Mouse (Mus musculus) right cerebral cortex, adult 18-20 months (tissue): ENCODE measurements around the gene Clk2.
"Not testable (repeated sequence)": the region's sequence is repeated elsewhere in the genome, so short reads cannot be mapped to it uniquely, and the experiment has no call there.

ENCODE experiments used
- DNase-seq: peaks from one replicate; pipeline ENCODE4 v3.0.0; 2022; ENCODE audit warnings: mixed read lengths

Clk2 gene

DNA sequence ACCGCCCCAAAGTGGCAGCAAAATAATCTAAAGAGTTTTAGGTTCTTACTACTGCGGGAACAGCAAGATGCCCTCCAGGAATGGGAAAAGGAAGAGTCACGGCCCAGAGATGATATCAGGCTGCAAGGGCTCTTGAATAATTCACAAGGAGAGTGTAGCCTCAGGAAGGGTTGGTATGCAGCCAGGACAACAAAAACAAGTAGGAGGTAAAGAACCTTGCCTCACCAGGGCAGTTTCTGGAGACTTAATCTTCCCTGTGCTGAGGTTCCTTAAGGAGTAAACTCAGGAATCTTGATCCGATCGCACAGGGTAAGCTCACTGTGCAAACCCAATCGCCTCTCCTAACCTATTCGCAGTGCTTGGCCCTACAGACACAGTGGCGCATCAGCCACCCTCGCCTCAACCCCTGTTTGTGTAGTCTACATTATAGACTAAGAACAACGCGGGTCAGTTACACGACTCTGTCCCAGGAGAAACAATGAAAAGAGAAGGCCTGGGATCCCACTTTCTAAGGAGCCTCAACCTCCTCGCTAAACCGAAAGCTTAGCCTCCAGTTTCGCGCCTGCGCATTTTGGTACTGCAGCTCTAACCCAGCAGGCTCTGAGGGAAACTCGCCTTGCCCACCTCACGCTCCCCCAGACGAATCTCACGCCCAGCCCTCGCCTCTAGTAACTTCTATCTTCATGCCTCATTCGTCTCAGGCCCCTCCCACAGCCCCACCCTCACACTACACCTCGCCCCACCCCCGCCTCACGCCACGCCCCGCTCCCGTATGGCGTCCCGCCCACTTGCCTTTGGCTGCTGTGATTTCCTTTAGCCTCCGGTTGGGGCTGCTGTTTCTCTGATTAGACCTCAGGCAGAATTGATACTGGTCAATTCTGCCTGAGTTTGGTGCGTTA, 31.6 kb downstream of the Clk2 start:
- peak; percentile 91 for DNase-seq

- DNase-seq: no peak
Observed at GRCm38 (mm10) chr3:89199839-89200238, 35.2 kb downstream of the Clk2 start.

DNA sequence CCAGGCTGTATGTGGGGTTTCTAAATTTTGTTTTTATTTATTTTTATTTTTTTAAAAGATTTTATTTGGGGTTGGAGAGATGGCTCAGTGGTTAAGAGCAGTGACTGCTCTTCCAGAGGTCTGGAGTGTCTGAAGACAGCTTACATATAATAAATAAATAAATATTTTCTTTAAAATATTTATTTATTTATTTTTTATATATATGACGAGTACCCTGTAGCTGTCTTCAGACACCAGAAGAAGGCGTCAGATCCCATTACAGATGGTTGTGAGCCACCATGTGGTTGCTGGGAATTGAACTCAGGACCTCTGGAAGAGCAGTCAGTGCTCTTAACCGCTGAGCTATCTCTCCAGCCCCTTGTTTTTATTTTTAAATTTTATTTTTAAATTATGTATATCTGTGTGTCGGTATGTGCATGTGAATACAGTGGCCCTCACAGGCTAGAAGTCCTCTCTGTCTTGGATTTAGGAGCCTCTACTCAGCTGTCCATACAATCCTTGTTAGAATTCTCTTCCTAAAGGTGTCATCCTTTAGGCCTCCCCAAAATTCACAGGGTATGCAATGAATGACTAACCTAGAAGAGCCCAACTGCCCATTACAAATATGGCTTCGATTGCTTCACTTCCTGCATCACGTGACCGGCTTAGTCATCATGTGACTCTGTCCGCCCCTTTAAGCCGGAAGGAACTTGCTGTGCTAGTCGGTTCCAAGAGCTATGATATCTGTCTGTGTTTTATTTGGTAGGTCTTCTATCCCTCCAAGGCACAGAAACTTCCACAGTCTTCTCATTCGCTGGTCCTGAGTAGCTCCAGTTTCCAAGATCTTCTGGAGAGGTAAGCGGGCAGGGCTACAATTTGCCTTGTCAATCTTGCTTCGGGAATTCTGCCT, 37.9 kb downstream of the Clk2 start, which contains the start of gene Gba:
TSS of gene Gba (plus strand) at position 676 of the 889 bp plus-strand sequence.
- DNase-seq: peak; percentile 89

- no peak for DNase-seq
Observed at GRCm38 (mm10) chr3:89203142-89203514, 38.5 kb downstream of the Clk2 start.

- DNase-seq: no peak
Observed at GRCm38 (mm10) chr3:89206079-89206478, 41.5 kb downstream of the Clk2 start.

DNA sequence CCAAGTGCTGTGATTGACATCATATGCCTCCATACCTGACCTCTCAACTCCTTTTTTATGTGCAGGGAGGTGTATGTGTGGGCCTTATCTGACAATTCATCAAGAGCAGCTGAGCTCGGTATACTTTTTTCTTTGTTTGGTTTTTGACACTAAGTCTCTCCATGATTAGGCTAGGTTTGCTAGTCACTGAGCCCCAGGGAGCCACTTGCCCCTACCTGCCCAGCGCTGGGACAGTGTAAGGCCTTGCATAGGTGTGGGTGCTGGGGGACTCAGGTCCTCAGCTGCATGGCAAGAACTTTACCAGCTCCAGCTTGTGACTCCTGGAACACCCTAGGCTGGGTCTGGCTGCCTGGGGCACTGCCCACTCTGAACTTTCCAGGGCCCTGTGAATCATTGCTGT, 42.1 kb downstream of the Clk2 start:
- no peak for DNase-seq

DNA sequence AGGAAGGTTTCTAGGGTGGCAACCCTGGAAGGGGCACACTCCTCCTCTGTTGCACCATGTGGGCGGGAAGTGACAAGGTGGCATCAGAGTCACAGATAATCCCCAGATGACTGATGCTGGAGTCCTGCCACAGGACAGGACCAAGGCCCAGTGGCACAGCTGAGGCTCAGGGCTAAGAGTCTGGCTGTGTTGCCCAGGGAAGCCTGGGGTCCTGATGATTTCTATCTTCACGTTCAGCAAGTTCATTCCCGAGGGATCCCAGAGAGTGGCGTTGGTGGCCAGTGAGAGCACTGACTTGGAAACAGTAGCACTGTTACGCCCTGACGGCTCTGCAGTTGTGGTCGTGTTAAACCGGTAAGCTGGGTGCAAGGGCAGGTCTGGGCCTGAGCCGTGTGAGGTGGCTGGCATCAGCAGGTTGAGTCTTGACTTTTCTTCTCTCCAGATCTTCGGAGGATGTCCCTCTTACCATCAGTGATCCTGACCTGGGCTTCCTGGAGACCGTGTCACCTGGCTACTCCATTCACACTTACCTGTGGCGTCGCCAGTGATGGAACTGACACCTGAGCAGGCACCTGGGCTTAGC, 43.6 kb downstream of the Clk2 start:
- DNase-seq: no peak

DNA sequence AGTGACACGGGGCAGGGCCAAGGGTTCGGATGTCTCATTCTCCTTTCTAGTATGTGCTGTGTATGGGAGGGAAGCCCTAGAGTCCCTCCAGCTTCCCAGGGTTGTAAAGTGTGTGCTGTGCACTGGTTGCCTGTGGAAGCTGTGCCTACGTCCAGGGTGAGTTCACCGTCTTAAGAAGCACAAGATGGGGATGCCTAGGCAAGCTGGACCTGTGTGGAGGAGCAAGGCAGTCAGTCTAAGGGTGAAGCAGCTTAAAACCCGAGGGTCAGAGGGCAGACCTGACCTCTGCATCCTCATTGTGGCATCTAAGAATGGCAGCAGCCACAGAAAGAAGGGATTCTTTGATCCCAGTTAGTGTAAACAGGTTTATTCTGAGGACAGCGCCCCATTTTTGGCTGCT, 44.1 kb downstream of the Clk2 start:
- DNase-seq: no peak

DNA sequence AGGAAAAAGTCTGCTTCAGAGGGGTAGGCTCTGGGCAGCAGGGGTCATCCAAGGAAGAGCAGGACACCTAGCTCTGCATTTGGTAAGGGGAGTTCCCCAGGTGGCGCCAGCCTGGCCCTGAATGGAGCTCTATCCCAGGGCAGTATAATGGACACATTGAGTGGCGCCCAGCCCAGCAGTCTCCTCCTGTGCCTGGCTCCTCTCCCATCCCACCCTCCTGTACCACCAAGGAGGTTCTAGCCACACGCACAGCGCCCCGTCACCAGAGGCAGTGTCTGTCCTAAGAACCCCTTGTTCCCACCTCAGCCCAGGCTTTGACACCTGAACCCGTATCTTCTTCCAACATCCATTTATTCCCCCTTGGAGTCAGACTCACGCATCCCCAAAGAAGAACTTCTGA, 45.1 kb downstream of the Clk2 start:
- no peak for DNase-seq

DNA sequence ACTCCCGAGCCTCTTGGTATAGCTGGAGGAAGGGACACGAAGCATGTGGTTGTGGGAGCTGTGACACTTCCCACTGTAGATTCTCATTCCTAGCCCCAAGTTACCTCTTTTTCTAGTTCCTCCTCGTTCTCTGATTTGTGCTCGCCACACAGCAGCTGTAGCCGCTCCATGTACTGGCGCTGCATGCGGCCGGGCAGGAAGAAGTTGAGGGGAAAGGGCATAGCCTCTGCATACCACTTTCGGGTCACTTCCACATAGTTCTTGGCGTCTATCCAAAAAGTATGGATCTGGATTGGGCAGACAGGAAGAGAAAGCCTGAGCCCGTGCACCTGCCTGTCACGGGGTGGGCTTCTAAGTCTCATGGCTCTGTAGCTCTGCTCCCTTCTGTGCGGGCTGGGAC, 45.6 kb downstream of the Clk2 start:
- no peak for DNase-seq

DNA sequence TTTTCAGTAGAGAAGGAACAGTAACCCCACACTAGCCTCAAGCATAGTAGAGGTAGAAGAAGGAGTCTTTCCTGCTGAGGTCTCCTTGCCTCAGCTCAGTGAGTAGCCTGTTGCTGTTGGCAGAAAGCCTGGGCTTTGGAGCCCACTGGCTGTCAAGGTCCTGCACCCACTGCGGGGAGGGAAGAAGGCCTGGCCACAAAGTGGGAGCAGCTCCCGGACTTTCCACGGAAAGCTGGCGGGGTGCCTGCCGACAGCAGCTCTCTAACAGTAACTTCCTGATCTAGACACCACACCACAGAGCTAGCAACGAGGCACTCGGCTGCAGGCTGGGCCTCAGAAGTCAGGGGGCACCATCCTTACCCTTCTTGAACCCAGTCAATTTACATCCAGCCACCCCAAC, 46.1 kb downstream of the Clk2 start:
- DNase-seq: no peak

DNA sequence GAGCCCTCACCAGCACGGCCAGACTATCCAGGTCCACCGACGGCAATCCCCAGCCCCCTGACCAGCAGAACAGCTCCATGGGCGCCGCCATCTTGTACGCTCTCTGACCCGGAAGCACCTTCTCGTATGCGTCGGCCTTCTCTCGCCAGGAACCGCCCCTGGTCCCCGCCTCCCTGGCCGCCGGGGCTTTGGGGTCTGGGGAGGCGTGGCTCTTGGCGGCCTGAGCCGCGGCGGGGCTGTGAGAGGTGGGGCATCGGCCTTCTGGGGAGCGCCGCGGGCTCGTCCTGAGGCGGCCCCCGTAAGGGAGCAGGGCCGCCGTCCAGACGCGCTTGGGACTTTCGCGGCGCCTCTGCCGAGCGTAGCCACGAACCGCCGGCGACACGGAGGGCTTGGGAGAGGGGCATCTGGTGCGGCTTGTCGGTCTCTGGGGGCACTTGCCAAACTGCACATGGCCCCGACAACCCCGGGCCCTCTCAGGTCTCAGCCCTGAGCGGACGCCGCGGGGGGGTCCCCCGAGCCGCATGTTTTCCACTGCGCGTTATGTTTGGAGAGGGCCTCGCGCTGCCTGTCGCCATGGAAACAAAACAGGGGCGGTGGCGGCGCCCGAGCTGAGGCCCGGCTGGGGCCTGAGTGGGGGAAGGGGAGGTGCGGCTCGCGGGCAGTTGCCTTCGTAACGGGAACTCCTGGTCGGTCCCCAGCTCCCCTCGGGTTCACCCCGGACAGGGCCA, 49.4 kb downstream of the Clk2 start:
- DNase-seq: peak; percentile 95

GRCm38 (mm10) chr3:89214681-89215411, 50.3 kb downstream of the Clk2 start, which contains the start of gene Thbs3:
TSS of gene Thbs3 (plus strand) at chr3:89215180.
- DNase-seq: no peak

- peak; percentile 85 for DNase-seq
Observed at GRCm38 (mm10) chr3:89215853-89216252, 51.3 kb downstream of the Clk2 start.

- DNase-seq: not testable (repeated sequence)
Observed at GRCm38 (mm10) chr3:89216407-89216806, 51.8 kb downstream of the Clk2 start.

- DNase-seq: no peak
Observed at GRCm38 (mm10) chr3:89218271-89218670, 53.7 kb downstream of the Clk2 start.

DNA sequence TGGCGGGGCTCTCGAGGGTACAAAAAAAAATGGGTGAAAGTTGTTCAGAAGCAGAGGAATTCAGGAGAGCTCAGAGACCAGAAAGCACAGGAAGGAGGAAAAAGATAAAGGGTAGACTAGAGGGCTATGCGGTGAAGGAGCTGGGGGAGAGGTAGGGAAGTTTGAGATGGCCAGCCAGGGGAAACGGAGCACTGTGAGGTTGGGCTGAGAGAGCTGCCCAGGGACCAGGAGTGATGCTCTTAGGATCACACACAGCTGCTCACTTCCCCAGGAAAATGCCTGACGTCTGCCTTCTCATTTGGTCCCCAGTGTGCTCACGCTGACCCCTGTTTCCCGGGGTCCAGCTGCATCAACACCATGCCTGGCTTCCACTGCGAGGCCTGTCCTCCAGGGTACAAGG, 55.0 kb downstream of the Clk2 start:
- DNase-seq: no peak

GRCm38 (mm10) chr3:89221167-89221566, 56.6 kb downstream of the Clk2 start:
- no peak for DNase-seq

- DNase-seq: no peak
Observed at GRCm38 (mm10) chr3:89224796-89225195, 60.2 kb downstream of the Clk2 start.

- no peak for DNase-seq
Observed at GRCm38 (mm10) chr3:89225321-89225815, 60.8 kb downstream of the Clk2 start.

- DNase-seq: no peak
Observed at GRCm38 (mm10) chr3:89225918-89226317, 61.3 kb downstream of the Clk2 start.

GRCm38 (mm10) chr3:89226361-89226760, 61.8 kb downstream of the Clk2 start:
- DNase-seq: no peak
